Mouse (Mus musculus): ENCODE measurements at regions not wholly inside any gene's neighbourhood (a gene's known extent, or its start where the extent isn't known, plus 50 kb on each side); places are given as distances from the start of the nearest gene placed in this dataset.

- peak; percentile 19 to 42 for DNase-seq
These were observed 54.9 kb upstream of the Atp1b3 start for GRCm38 (mm10) chr9:96419151-96419550.

GRCm38 (mm10) chr9:96415873-96416570, 51.8 kb upstream of the Atp1b3 start:
- DNase-seq = no peak
